Mouse (Mus musculus) cerebellum, adult 18-20 months (tissue): ENCODE measurements around the gene Cldn4.

Experiments used
- DNase-seq, 2 experiments: peaks; one replicate each; pipeline ENCODE4 v3.0.0; 2021

Gene Cldn4

GRCm38 (mm10) chr5:134932179-134932902, 14.4 kb downstream of the Cldn4 start, which contains the start of gene Mettl27:
TSS of gene Mettl27 (plus strand) at chr5:134932368.
- peak; percentile 71 to 77 for DNase-seq

DNA sequence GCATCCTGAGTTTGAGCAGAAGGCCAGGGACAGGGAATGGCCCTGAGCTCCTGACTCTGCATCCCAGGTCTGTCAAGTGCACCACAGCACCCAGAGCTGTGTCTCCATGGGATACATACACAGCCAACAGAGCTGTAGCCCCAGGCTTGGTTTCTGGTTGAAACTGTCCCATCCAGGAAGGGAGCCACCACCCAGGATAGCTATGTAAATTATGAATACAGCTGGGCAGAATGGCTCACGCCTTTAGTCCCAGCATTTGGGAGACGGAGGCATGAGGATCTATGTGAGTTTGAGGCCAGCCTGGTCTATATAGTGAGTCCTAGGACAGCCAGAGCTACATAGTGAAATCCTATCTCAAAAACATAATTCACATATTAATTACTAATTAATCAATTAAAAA, 16.7 kb downstream of the Cldn4 start:
- no peak for DNase-seq

GRCm38 (mm10) chr5:134926726-134927125, 20.0 kb downstream of the Cldn4 start:
- DNase-seq: no peak

DNA sequence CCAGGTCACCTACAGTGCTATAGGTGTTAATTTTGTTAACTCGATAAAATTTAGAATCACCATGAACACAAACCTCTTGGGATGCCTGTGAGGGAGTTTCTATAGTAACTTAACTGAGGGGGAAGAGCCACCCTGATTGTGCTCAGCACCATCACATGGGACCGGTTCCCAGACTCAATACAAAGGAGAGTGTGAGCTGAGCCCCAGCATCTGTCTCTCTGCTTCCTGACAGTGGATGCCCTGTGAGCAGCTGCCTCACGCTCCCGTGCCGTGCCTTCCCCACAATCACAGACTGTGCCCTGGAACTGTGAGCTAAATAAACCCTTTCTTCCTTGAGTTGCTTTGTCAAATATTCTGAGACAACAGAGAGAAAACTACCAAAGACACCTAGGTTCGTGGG, 23.6 kb downstream of the Cldn4 start:
- DNase-seq: no peak

DNA sequence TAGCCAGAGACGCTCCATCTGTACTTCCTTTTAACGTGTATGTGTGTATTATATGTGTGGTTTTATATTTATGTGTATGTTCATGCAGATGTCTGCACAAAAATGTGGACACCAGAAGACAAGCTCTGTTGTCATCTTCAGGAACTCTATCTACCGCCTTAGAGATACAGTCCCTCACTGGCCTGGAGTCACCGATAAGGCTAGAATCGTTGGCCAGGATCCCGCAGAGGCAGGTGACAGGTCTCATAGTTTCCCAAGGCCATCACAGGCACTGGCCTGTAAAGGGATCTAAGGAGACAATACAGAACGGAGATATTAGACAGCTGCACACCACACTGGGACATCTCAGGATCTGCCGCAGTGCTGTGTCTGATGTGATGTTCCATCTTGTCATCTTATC, 25.6 kb downstream of the Cldn4 start:
- DNase-seq: no peak

- DNase-seq: no peak
Measured at GRCm38 (mm10) chr5:134920106-134920687, 26.5 kb downstream of the Cldn4 start.

DNA sequence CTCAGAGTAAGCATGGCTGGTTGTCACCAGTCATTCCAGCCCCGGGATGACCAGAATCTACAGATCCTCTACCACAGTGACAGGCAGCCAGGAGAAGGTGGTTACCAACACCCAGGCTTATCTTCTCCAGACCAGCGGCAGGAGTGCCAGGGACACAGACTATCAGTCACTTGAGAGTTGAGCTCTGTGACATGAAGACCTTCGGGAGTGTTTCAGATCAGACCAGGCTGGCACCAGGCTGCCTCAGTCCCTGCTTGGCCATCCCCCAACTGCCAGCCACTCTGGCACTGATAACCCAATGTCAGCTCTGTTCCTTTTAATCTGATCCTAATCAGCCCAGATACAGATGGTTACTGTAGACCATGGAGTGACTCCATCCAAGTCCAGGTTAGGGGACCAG, 27.6 kb downstream of the Cldn4 start:
- DNase-seq: no peak

DNA sequence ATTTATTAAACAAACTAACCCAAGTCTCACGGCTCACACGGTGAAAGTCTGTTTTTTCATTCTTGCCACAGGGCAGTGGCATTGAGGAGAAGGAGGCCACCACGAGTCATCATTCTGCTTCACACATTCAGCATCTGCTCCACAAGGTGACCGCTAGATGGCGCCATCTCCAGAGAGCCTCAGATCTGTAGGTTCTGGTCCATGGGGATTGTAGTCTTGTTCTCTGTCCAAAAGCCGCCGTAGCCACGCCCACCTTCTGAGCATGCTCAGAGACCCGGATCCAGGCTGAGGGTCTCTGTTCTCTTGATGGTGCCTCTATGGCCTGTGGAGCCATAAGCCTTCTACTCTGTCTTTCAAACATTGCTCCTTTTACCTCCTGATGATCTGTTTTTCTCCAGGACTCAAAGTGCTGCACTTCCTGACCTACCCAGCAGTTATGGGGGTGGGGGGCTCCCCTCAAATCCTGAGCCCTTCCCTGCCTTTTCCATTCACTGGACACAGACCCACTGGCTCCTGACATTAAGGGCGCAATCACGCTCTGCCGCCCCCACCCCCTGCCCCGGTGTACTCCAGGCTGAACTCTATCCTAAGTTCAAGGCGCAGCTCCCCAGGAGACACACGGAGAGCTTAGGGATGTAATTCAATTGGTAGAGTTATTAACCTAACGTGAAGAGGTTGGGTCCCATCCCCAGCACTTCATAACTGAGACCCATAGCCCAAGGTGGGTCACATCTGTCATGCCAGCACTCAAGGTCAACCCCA, 28.5 kb downstream of the Cldn4 start:
- DNase-seq: peak; percentile 16 to 30

DNA sequence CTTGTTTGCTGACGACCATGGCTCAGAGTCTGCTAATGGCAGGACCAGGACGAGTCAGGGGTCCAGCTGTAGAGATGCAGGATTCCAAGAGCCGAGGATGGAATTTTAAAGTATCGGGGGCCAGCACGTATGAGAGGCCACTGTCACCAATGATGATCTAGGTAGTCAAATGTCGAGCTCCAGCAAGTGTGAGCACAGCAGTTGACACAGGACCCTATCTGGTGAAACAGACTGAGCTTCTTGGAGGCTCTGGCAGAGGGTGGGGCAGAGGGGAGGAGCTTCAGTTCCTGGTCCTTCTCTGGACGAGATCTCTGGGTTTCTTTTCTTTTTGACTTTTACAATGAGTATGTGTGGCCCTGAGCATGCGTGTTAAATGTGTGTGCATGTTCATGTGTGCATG, 31.4 kb downstream of the Cldn4 start, which contains the start of gene Cldn13:
TSS of gene Cldn13 (minus strand) at position 216 of the 400 bp plus-strand sequence.
- no peak for DNase-seq

GRCm38 (mm10) chr5:134914510-134914909, 32.2 kb downstream of the Cldn4 start:
- no peak for DNase-seq

- DNase-seq: no peak
Measured at GRCm38 (mm10) chr5:134913753-134914152, 33.0 kb downstream of the Cldn4 start.

GRCm38 (mm10) chr5:134913352-134913751, 33.4 kb downstream of the Cldn4 start:
- no peak for DNase-seq

DNA sequence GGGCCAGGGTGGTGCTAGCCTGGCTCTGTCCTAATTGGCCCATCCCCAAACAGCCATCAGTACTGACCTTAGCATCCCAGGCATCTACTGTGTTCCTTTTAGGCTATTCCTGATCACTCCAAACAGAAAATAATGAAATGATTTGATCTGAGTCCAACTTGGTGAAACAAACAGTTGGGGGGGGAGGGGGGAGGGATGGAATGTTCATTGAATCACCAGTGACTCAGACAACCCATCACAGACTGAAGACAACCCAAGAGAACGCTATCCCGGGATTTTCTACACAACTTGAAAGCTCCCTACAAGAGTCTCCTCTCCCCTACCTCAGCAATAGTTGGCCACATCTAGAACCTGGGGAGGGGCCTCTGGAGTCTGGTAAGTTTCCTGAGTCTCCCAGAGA, 34.8 kb downstream of the Cldn4 start:
- DNase-seq: no peak

DNA sequence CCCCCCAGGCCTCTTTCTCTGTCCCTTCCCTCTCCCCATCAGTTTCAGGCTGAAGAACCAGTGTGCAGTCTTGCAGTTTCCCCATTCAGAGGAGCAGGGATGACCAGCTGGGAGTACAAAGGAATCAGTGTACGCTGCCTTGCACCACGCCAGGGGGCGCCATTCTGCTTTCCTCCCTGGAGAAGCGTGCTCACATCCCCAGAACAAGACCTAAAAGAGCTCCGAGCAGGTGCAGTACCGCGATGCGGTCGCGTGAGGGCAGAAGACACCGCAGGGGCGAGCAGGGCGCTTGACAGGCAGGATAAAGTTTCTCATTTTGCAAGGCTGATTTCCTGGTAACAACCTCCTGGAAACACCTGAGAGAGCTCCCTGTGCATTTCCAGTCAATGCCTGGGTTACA, 39.6 kb downstream of the Cldn4 start:
- DNase-seq: peak; percentile 83 to 90

- DNase-seq: no peak
Measured at GRCm38 (mm10) chr5:134906633-134907032, 40.1 kb downstream of the Cldn4 start, which contains the start of gene Tmem270. TSS of gene Tmem270 (minus strand) at chr5:134906733.

GRCm38 (mm10) chr5:134901644-134902027, 45.1 kb downstream of the Cldn4 start:
- DNase-seq: no peak

DNA sequence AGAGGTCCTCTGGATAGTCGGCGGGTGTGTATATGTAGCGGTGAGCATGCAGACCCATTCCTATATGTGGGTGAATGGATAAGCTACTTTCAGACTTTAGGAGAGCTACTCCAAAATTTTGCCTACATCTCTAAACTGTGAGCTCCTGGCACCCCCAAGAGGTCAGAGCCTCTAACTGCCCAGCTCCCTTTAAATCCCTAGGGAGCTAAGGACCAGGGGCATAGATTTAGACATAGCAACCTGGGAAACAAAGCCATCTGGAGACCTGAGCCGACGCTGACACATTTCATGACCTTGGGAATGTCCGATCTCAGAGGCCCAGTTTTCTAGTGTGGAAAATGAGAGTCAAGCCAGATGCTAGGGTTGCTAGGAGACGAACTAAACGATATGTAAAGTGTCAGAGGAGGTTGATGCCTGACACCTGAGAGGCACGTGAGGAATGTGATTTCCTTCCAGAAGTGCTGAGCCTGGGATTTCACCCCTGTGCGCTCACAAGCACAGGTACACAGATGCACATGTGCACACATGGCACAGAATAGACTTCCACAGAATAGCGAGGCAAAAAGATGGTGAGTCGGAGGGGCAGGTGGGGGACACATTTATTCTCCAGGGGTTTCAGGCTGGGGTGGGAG, 45.6 kb downstream of the Cldn4 start:
- peak; percentile 30 to 42 for DNase-seq

DNA sequence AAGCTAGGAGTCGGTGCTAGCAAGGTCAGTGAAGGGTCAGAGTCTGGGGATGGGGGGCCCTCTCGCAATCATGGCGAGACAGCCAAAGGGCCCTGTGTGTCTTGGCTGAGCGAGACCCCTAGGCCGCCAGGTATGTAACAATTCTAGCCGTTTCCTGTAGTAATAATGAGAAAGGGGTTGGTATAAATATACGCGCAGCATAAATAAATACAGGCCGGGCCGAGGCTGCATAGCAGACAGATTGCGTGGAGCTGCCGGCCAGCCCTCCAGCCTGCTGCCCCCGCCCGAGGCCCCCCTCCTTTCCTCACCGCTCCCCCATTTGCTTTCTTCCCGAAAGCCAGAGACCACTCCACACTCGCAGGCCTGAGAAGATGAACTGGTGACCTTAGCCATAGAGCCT, 49.1 kb downstream of the Cldn4 start:
- DNase-seq: no peak

DNA sequence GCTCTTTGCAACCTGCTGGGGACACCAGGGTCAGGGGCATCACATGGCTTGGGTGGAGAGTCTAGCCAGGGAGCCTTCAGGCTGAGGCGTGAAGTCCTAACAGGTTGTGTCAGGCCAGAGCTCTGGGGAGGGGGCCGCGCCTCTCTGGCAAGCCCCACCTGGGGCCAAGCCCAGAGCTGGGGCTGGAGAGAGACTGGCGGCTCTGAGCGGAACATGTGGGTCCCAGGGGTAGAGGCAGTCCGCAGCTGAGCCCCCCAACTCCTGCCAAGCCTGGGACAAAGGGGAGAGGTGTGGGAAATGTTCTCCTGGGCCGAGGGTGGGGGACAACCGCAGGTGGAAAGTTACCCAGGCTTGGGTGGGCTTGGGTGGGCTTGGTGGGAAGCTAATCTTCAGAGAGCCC, 49.8 kb downstream of the Cldn4 start:
- DNase-seq: no peak

DNA sequence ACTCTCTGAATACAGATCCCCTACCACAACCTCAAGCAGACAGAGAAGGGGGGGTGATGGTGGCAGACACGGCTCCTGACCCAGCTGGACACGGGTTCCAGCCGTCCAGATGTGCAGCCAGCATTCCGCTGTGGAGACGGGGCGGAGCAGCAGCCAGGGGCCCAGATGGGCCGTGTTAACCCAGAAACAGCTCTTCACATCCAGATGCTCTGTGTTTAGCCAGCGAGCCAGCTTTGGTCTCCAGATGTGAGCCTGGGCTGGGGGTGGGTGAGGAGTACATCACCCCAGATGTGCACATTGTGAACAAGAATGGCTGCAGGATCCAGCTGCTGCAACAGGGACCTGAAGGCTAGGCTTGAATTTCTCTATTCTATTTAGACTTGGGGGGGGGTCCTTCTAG, 51.4 kb downstream of the Cldn4 start:
- DNase-seq: no peak
